Mouse (Mus musculus) mouse embryonic stem cell (cell line): ENCODE data around the gene Chkb.

ENCODE experiments used
- in situ Hi-C, 2 experiments: fragments of 300-500 bp; cut with MboI; formaldehyde crosslinking; loops; 1 replicate in 1 of 2; 3 replicates in 1 of 2; pipeline ENCODE4 v1.14.3; 2019 to 2020; ENCODE audit warnings: low sequenced_read_pairs in 2 of 2, low pct_unique_long_range_greater_than_20kb in 1 of 2, mixed read lengths in 1 of 2; ENCODE audit not compliant: unreplicated experiment in 1 of 2

The Chkb gene

DNA sequence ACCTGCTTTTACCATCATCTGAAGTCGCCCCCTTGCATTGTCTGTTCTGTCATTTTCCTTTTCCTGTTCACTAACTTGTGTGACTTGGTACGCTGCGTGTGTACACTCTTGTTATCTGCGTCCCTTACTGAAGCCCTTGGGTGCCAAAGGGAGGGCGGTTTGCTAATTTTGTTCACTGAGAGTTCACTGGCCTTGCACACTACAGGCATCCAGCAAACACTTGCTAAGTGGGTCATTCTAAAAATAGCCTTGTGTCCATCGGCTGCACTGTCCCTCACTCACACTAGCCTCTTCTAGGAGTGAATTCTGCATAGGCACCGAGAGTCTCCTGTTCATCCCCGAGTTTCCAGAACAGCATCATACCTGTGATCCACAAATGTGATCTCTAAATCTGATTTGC lies 14.4 kb downstream of the Chkb start:
- in situ Hi-C loops, result no loop called here

DNA sequence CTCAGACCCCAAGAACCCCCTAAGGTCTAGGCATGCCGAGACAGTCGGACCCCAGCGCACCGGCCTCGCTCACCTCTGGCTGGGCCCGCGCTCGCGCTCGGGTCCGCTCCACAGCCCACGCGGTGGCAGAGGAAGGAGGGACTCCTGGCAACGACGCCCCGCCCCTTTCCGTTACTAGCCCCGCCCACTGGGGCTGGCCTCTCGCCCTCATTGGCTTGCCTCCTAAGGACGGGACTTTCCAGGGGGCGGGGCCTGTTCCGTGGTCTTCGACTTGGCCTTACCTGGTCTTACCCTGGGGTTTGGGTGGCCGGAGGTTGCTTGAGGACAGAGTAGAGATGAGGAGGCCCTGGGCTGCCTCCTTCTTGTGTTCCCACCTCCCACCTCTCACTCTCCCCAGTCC lies 19.6 kb downstream of the Chkb start, which contains the start of gene Syce3:
Gene Syce3 (minus strand): TSS at position 386 of the 400 bp plus-strand sequence.
- in situ Hi-C loops, result no loop called here

DNA sequence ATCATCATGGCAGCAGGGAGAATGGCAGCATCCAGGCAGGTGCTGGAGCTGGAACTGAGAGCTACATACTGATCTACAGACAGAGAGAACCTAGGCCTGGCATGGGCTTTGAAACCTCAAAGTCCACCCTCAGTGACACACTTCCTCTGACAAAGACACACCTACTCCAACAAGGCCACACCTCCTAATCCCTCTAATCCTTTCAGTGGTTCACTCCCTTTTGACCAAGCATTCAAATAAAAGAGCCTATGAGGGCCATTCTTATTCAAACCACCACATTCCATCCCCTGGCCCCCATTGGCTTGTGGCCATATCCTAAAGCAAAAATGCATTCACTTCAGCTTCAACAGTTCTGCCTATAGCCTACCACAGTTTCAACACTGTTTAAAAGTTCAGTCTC lies 23.0 kb downstream of the Chkb start:
- in situ Hi-C loops, result no loop called here

DNA sequence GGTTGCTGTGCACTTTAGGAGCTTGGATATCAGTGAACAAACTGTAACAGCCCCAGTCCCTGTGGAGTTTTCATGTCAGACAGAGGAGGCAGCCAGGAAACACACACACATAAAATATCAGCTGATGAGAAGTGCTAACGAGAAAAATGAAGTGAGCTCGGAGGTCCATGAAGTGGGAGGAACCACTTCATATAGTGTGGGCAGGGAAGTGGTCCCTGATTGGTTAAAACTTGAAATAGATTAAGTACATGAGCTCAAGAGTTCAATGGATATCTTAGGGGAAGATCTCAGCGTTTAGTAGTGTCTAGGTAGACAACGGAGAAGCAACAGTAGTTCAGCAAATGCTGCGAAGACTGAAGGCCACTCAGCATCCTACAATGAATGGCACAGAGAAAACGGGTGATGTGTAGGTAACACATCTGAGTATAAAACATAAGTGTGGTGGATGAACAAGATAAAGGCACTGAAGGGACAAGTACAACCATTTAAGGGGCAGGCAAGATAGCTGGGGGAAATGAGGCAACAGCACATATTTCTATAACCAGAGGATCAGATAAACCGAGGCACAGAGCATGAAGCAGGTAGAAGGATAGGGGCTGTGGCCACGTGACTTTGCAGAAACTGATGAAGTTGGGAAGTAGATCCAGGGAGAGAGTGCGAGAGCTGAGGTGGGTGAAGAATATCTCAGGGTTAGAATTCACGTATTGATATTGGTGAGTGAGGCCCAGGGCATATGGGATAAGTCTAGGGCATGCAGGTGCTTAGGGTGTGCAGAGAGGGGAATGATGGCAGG lies 24.7 kb downstream of the Chkb start:
- in situ Hi-C loops, result no loop called here

DNA sequence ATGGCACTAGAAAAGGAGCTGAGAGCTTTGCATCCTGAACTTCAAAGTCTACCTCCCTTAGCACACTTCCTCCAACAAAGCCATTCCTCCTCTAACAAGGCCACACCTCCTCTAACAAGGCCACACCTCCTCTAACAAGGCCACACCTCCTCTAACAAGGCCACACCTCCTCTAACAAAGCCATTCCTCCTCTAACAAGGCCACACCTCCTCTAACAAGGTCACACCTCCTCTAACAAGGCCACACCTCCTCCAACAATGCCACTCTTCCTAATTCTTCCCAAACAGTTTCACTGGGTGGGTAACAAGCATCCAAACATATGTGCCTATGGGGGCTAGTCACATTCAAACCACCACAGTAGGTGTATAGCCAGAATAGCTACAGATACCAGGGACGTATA lies 27.2 kb downstream of the Chkb start:
- in situ Hi-C loops, result no loop called here

DNA sequence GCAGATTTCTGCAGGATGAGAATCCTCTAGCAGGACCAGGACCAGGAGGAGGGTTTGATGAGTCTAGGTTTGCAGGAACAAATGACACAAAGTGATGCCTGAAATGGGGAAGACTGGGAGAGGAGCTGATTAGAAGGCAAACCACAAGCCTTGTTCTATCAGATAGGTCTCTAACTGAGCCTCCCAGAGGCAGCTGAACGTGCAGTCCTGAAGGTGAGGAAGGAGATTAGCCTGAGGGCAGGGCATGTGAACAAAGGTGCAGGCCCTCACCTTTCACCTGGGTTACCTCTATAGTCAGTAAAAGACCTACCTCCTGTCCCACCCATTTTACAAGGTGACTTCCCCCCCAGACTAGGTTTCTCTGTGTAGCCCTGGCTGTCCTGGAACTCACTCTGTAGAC lies 30.0 kb downstream of the Chkb start:
- in situ Hi-C loops, result no loop called here

DNA sequence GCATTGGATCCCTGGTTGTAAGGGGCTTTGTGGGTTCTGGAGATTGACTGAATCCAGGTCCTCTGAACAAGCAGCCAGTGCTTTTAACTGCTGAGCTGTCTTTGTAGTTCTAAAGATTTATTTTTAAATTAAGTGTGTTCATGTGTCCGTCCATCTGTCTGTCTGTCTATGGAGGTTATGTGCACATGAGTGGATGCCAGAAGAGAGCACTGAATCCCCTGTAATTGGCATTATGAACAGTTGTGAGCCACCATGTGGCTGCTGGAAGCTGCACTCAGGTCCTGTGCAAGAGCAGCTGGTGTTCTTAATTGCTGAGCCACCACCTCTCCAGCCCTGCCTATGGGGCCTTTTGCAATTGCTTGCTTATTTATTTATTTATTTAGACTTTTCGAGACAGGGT lies 31.6 kb downstream of the Chkb start:
- in situ Hi-C loops, result no loop called here

DNA sequence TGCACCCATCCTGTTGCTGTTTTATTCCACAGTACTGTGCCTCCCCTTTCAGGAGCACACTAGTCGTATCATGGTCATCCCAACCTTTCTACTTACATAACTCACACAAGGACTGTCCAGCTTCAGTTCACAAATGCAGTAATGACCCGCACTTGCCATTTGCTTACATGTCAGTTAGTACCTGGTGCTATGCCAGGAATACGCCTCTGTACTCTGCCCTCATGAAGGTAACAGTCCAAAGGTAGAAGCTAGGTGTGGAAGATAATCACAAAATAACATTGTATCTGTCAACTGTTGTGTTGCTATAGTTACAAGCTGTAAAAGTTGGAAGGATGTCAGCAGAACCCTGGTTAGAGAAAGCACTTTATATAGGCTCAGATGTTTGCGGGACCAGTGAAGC lies 32.8 kb downstream of the Chkb start:
- in situ Hi-C loops, result no loop called here

DNA sequence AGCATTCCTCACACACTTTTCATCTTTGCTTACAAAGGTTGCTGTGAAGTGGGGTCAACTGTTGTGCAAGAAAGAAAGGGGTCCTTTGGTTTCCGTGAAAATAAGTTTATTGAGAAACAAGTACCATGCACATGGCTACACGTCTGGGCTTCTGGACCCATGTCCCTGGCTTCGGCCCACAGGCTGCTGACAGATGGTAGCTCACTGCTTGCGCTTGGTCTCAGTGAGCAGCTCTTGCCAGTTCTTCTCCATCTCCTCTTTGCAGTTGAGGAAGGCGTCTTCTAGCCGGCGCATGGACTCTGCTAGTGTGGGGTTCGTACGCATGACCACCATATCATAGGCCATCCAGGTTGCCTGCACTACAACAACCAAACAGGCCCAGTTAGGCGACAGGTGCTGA lies 39.6 kb downstream of the Chkb start:
- in situ Hi-C loops, result no loop called here

DNA sequence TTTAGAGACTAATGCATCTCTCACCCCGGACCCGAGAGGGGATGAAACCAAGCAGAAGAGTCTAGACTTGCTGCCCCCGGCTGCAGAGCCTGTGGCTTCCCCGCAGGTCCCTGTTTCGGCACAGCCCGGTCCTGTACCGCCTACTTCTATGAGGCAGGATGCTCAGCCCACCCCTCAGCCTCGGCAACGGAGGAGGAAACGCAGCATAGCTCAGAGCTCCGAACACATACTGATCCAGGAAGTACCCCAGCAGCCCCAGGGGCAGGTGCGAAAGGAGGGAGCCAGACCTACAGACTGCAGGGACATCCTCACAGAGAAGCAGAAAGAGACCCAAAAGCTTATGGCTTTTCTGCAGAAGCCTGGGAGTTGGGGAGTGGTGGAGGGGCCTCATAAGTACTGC lies 42.6 kb downstream of the Chkb start:
- in situ Hi-C loops, result no loop called here

DNA sequence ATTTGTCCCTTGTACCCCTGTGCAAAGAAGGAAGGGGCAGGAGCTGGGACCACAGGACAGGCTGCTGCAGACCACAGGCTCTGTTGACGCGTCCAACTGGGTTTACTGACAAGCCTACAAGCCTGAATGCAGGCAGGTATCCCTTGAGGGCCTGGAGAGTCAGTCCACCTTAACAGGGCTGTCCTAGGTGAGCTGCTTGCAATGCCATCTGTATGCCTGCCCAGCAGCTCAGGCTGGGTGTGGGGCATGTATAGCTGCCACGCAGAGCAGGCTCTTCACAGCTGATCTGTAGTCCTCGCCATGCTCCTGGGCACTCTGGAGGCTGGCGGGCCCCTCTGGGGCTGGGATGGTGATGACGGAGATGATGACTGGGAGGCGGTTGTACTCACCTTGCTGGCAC lies 45.1 kb downstream of the Chkb start, which contains the start of gene Klhdc7b:
Gene Klhdc7b (plus strand): TSS at position 301 of the 400 bp plus-strand sequence.
- in situ Hi-C loops, result no loop called here

DNA sequence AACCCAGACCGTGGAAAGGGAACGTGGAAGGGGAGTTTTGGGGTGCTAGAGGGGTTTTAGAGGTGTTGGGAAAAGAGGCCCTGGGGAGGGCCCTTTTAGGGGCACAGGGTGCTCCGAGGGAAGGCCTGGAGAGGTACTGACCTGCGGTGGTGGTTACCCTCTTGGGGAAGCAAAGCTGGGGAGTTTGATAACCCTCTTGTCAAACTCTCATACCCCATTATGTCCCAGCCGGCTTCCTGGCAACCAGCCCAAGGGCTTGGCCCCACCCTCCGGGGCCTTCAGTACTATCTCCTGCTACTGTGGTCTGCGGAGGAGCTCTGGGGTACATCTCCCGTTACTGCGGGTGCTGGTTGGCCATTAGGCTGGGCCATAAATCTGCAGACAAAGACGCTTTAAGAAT lies 50.3 kb downstream of the Chkb start:
- in situ Hi-C loops, result no loop called here

DNA sequence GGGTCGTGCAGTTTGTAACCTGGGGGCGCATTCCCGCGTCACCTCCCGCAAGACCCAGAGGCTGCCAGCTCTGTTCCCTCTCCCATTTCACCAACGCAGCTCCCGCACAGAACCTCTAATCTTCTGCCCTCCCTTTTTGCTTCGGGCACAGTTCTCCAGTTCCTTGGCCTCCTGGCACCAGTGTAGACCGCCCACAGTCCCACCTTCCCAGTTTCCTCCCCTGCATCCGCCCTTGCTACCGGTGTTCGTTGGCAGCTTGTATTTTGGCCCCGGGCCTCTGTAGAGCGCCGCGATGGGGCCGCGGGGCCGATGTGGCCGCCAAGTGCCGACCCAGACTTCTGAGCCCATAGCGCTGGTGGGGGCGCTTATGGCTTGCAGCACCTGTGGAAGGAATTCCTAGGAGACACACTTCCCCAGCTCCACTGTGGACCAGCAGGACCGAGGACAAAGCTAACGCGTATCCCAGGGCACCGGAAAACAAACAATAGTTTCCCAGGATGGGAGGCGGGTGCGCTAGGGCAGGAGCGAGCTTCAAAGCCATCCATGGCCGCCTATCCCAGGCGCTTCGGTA lies 50.8 kb downstream of the Chkb start, which contains the start of gene Odf3b:
Gene Odf3b (minus strand): TSS at position 452 of the 571 bp plus-strand sequence.
- in situ Hi-C loops, result no loop called here

DNA sequence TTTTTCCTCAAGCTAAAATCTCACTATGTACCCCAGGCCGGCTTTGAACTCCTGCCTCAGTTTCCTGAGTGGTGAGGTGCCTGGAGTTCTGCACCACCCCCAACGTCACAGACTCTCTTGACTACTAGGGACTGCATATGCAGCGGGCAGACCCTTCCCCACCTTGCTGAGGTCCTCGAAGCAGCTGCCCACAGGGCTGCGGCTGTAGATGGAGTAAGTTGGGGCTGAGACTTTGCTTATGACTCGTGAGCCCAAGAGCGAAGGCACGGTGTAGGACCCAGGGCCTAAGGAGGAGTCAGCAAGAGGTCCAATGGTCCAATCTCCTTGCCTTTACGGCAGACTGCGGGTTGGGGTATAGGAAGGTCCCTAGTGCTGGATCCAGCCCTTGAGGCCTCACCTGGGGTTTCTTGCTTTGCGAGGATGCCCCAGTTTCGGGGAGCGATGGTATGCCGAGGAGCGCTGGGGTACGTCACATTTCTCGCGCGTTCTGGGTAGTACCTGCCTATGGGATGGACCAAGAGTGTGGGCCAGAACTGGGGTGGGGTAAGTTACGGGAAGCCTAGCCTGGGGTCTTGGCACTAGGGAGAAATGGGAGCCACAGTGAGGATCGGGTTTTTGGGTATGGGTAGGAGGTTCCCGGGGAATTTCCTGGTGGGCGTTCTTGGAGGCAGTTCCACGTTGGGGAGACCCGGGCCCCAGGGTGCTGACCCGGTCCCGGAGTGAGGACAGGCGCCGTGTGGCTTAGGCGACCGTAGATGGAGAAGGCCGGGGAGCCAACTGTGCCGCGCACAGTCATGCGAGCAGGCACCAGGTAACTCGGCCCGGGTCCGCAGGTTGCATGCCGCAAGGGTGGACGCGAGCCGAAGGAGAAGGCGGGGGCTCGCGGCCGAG lies 51.5 kb downstream of the Chkb start:
- in situ Hi-C loops, result no loop called here

DNA sequence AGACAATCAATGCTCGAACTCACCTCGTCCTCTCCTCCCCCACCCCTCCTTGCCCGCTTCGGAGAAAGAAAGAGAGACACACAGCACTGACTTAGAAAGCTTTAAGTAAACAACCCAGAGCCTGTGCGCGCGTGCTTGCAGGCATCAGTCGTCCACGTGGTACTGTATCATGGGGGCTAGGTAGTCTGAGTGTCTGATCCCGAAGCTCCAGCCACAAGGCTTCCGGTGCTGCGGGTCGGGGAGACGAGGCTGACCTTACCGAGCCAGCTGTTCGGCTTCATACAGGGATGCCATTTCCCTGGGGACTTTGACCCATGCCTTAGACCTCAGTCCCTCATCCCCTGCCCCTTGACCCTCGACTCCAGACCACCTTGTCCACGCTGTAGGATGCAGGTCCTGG lies 52.3 kb downstream of the Chkb start:
- in situ Hi-C loops, result no loop called here

DNA sequence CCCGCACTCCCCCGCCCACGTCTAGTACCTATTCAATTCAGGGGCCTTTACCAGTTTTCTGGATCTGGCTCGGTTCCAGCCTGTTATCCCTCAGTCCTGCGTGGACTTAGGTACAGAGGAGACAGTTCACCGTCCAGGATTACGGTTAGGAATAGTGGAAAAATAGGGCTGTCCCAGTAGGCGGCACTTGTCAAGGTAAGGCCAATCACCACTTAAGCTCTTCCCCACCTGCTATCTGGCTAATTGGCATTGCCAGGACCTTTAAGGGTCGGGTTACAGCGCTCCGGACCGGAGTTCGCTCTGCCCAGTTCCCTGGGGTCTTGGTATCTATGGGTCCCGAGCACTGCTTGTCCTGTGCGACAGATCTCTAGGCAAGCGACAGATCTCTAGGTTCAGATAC lies 52.8 kb downstream of the Chkb start, which contains the start of gene Tymp:
Gene Tymp (minus strand): TSS at position 83 of the 400 bp plus-strand sequence.
- in situ Hi-C loops, result no loop called here
